Mouse (Mus musculus) MEL (cell line): Measurements from ENCODE around the gene Psrc1. TPM values are rescaled to one million over a fixed set of nuclear protein-coding genes. Genes with fewer than 3 reads are reported as not detected.
A peak's percentile ranks its signal among the peaks of the same experiment; 100 is the strongest.

Experiments used
- DNase-seq: peaks from one replicate; pipeline ENCODE4 v3.0.0; 2011; ENCODE audit warnings: low read depth, low spot score
- H3K27ac ChIP-seq: 2 replicates; pipeline ENCODE4 v1.5.1; 2012; ENCODE audit warnings: low read depth, mild to moderate bottlenecking, control low read depth, low read length, moderate library complexity; ENCODE audit not compliant: control insufficient read depth
- H3K27me3 ChIP-seq, 2 experiments: fragments of 150-350 bp in 1 of 2; sonication (generic) in 1 of 2; 2 replicates each; pipeline ENCODE4 v1.6.1; 2012; ENCODE audit warnings: low read length in 2 of 2, mild to moderate bottlenecking in 2 of 2, improper control_type of control experiment in 1 of 2, moderate library complexity in 1 of 2; ENCODE audit not compliant: insufficient read depth in 2 of 2, control insufficient read depth in 1 of 2
- H3K36me3 ChIP-seq, 2 experiments: 2 replicates each; pipeline ENCODE4 v1.6.1; 2012 to 2014; ENCODE audit warnings: low read length in 2 of 2, improper control_type of control experiment in 1 of 2, inconsistent platforms in 1 of 2, mild to moderate bottlenecking in 1 of 2; ENCODE audit not compliant: insufficient read depth in 2 of 2, control insufficient read depth in 1 of 2
- H3K4me1 ChIP-seq, 2 experiments: fragments of 150-350 bp in 1 of 2; sonication (generic) in 1 of 2; 2 replicates each; pipeline ENCODE4 v1.6.1; 2012; ENCODE audit warnings: low read length in 2 of 2, improper control_type of control experiment in 1 of 2, mild to moderate bottlenecking in 1 of 2; ENCODE audit not compliant: insufficient read depth in 2 of 2, control insufficient read depth in 1 of 2
- H3K4me3 ChIP-seq, 2 experiments: fragments of 150-350 bp in 1 of 2; sonication (generic) in 1 of 2; 2 replicates each; pipeline ENCODE4 v1.5.1; 2012; ENCODE audit warnings: low read depth in 2 of 2, low read length in 2 of 2, mild to moderate bottlenecking in 2 of 2, moderate library complexity in 2 of 2, control low read depth in 1 of 2, improper control_type of control experiment in 1 of 2; ENCODE audit not compliant: control insufficient read depth in 1 of 2, insufficient read depth in 1 of 2
- H3K79me2 ChIP-seq: 2 replicates; pipeline ENCODE4 v1.6.1; 2012; ENCODE audit warnings: mild to moderate bottlenecking, low read length, moderate library complexity; ENCODE audit not compliant: control insufficient read depth, poor library complexity, insufficient read depth
- H3K9ac ChIP-seq: 2 replicates; pipeline ENCODE4 v1.6.1; 2012; ENCODE audit warnings: low read depth, mild to moderate bottlenecking, control low read depth, low read length, moderate library complexity; ENCODE audit not compliant: control insufficient read depth, poor library complexity, severe bottlenecking
- H3K9me3 ChIP-seq: fragments of 150-350 bp; sonication (generic); replicated peaks from 2 replicates; pipeline ENCODE4 v1.6.1; 2012; ENCODE audit warnings: mild to moderate bottlenecking, low read length, improper control_type of control experiment, moderate library complexity; ENCODE audit not compliant: insufficient read depth
- BHLHE40 ChIP-seq: IDR thresholded peaks from 2 replicates; pipeline ENCODE4 v1.6.1; 2012; ENCODE audit warnings: low read depth, mild to moderate bottlenecking, inconsistent platforms, low read length, improper control_type of control experiment, borderline replicate concordance
- EP300 ChIP-seq, 2 experiments: IDR thresholded peaks; 2 replicates each; pipeline ENCODE4 v1.6.1; 2011; ENCODE audit warnings: improper control_type of control experiment in 2 of 2, low read length in 2 of 2, low read depth in 1 of 2, mild to moderate bottlenecking in 1 of 2
- ETS1 ChIP-seq: IDR thresholded peaks from 2 replicates; pipeline ENCODE4 v1.6.1; 2012; ENCODE audit warnings: low read depth, mild to moderate bottlenecking, inconsistent platforms, low read length, improper control_type of control experiment, moderate library complexity
- GABPA ChIP-seq: IDR thresholded peaks from 2 replicates; pipeline ENCODE4 v1.6.1; 2012; ENCODE audit warnings: low read depth, mild to moderate bottlenecking, inconsistent platforms, low read length, improper control_type of control experiment, moderate library complexity
- JUND ChIP-seq: IDR thresholded peaks from 2 replicates; pipeline ENCODE4 v1.6.1; 2011; ENCODE audit warnings: low read depth, mild to moderate bottlenecking, improper control_type of control experiment, low read length
- KAT2A ChIP-seq: conservative IDR thresholded peaks from 2 replicates; pipeline ENCODE4 v1.6.1; 2012; ENCODE audit warnings: low read depth, low read length, improper control_type of control experiment, inconsistent platforms
- MAZ ChIP-seq: IDR thresholded peaks from 2 replicates; pipeline ENCODE4 v1.6.1; 2012; ENCODE audit warnings: low read depth, mild to moderate bottlenecking, inconsistent platforms, low read length, improper control_type of control experiment
- MEF2A ChIP-seq: IDR thresholded peaks from 2 replicates; pipeline ENCODE4 v1.6.1; 2014; ENCODE audit warnings: low read depth, mild to moderate bottlenecking, inconsistent platforms, low read length, improper control_type of control experiment; ENCODE audit not compliant: poor library complexity, insufficient replicate concordance, severe bottlenecking; ENCODE audit errors: extremely low read depth
- MYC ChIP-seq: IDR thresholded peaks from 2 replicates; pipeline ENCODE4 v1.6.1; 2011; ENCODE audit warnings: low read depth, mild to moderate bottlenecking, low read length, improper control_type of control experiment, moderate library complexity
- NELFE ChIP-seq: IDR thresholded peaks from 2 replicates; pipeline ENCODE4 v1.6.1; 2011; ENCODE audit warnings: low read depth, low read length, improper control_type of control experiment
- POLR2AphosphoS5 ChIP-seq: IDR thresholded peaks from 2 replicates; pipeline ENCODE4 v1.6.1; 2012; ENCODE audit warnings: low read depth, borderline replicate concordance, mild to moderate bottlenecking, inconsistent platforms, low read length, moderate library complexity, mixed read lengths
- SIN3A ChIP-seq: IDR thresholded peaks from 2 replicates; pipeline ENCODE4 v1.6.1; 2012; ENCODE audit warnings: low read length, improper control_type of control experiment, inconsistent platforms
- TBP ChIP-seq: IDR thresholded peaks from 2 replicates; pipeline ENCODE4 v1.8.0; 2011; ENCODE audit warnings: low read depth, low read length, improper control_type of control experiment
- USF1 ChIP-seq: IDR thresholded peaks from 2 replicates; pipeline ENCODE4 v1.6.1; 2014; ENCODE audit warnings: low read depth, mild to moderate bottlenecking, inconsistent platforms, low read length, improper control_type of control experiment, moderate library complexity
- ZKSCAN1 ChIP-seq: IDR thresholded peaks from 2 replicates; pipeline ENCODE4 v1.6.1; 2012; ENCODE audit warnings: low read depth, mild to moderate bottlenecking, inconsistent platforms, low read length, improper control_type of control experiment, moderate library complexity
- polyA plus RNA-seq, 2 experiments: library from polyadenylated mRNA; stranded (reverse) in 1 of 2; unstranded in 1 of 2; fragments of >175 nt in 1 of 2; fragments of >200 nt in 1 of 2; gene quantifications; 2 replicates each; pipeline versions ENCODE4 v1.2.1 to v1.2.4; 2012; ENCODE audit warnings: low replicate concordance in 2 of 2, low read depth in 1 of 2; ENCODE audit not compliant: insufficient read length in 2 of 2, insufficient read depth in 1 of 2, missing spikeins in 1 of 2
- total RNA-seq: library from RNA; depleted of rRNA; stranded (reverse); fragments of 300-350 nt; gene quantifications from 2 replicates; pipeline ENCODE4 v1.2.3, GENCODE M21; 2012

Gene Psrc1
- total and polyA plus RNA-seq, 3 experiments: 14.6 to 37.3 TPM; not detected in 1

DNA sequence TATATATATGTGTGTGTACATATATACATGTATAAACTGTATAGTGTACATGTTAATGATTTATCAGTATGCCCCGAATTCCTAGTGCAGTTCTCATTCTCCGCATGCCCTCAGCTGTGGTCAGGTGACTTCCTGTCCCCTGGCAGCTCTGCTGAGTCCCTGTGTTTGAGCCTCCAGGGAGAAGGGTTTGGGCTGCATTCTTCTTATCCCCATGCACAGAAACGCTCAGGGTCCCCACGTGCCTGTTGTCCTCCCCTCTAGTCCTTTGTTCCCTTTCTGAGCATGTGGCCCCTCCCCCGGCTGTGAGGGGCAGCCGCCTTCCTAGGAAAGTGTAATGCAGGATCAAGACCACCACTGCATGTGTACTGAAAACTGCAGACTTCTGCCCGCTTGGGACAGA, 22.7 kb upstream of the Psrc1 start:
- Histone ChIP-seq H3K4me3 (no peak overlapping the region), H3K9ac (no peak overlapping the region), H3K4me1 (peaks cover 0 to 11% of the 10 kb centered on the region in 2 experiments; a peak in 2 of 4 replicates), H3K36me3 (peaks cover 0 to 4% of the 10 kb centered on the region in 2 experiments; a peak in 1 of 4 replicates)
- TF ChIP-seq GABPA: no peak
- no peak for TF ChIP-seq ETS1
- TF ChIP-seq MYC: no peak
- TF ChIP-seq ZKSCAN1: no peak
- no peak for TF ChIP-seq POLR2AphosphoS5
- TF ChIP-seq BHLHE40: no peak
- TF ChIP-seq USF1: no peak
- no peak for TF ChIP-seq JUND
- TF ChIP-seq NELFE: no peak
- TF ChIP-seq, all 39 proteins: peak for 0
- H3K9me3 ChIP-seq: no peaks in the 10 kb centered on the region
- DNase-seq: no peak
- H3K27ac ChIP-seq: no peak overlapping the region
- no peaks in the 10 kb centered on the region for H3K79me2 ChIP-seq
- no peaks in the 10 kb centered on the region for H3K27me3 ChIP-seq

GRCm38 (mm10) chr3:108363626-108364025, 20.0 kb upstream of the Psrc1 start:
- Histone ChIP-seq H3K9me3 (no peaks in the 10 kb centered on the region), H3K79me2 (no peaks in the 10 kb centered on the region), H3K4me1 (peaks cover 3 to 12% of the 10 kb centered on the region in 2 experiments), H3K9ac (no peak overlapping the region), H3K27me3 (no peaks in the 10 kb centered on the region), H3K36me3 (peaks cover 0 to 7% of the 10 kb centered on the region in 2 experiments; a peak in 2 of 4 replicates), H3K4me3 (no peak overlapping the region)
- TF ChIP-seq SIN3A (0 out of 2 replicates have a peak, but pooled peaks have one; percentile 13), MEF2A (peak; percentile 78; the same call in 1 of the 2 replicates), MAZ (no peak), KAT2A (no peak), TBP (0 out of 2 replicates have a peak, but pooled peaks have one; percentile 8), EP300 (IDR thresholded peaks at IDR 0.05; ENCODE audit: low read depth in 1 of 2, low read length in 2 of 2) (0 out of 4 replicates have a peak, but pooled peaks of 1 of the 2 experiments have one; percentile 14)
- TF ChIP-seq, all 39 proteins: peak for 4
- H3K27ac ChIP-seq: no peak overlapping the region
- DNase-seq: peak; percentile 47
